Mouse (Mus musculus) lung, embryonic 15.5 days (tissue): ENCODE measurements around the gene Lpin2. TPM values are rescaled to one million over a fixed set of nuclear protein-coding genes. Genes with fewer than 3 reads are reported as not detected.

Source experiments
- polyA plus RNA-seq: library from polyadenylated mRNA; unstranded; fragments of >200 nt; fragmentation: Nextera tagmentation; extraction: Ambion mirVana; gene quantifications from 2 replicates; pipeline ENCODE4 v1.2.1, GENCODE M21; 2015

The Lpin2 gene
- polyA plus RNA-seq, 1 experiment from 2014 or later = 31.8 TPM

Other genes with a start within 250 kb of the Lpin2 start
- gene Myom1, start 179.9 kb upstream of the Lpin2 start, polyA plus RNA-seq = 9.0 and 10.9 TPM in 2 replicates
- gene Myl12a, start 179.7 kb upstream of the Lpin2 start, polyA plus RNA-seq = 673 and 708 TPM in 2 replicates
- gene Emilin2, start 129.4 kb downstream of the Lpin2 start, polyA plus RNA-seq = 6.2 and 6.9 TPM in 2 replicates